Mouse (Mus musculus): ENCODE measurements around the gene Sim2. TPM values are rescaled to one million over a fixed set of nuclear protein-coding genes. Genes with fewer than 3 reads are reported as not detected.

The Sim2 gene
- polyA plus RNA-seq, 1 experiment from 2014 or later, result not detected

DNA sequence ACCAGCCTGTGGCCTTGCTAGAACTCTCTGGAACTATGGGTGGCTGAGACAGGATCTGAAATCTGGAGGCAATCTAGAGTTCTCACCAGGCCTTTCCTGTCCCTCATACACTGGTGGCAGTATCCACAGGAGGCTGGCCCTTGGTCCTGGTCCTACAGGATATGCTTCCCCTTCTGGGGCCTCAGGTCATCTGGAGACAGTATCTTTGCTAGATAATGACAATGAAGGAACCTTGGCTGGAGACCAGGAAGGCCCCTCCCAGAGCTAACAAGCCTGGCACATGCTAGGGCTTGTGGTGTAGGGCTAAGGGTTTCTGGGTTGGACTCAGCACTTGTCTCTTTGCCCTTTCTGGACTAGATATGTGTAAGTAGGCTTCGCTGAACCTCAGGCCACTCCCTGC lies 40.9 kb upstream of the Sim2 start:
- 82% methylated on average over 1 of the region's 1 CpGs for WGBS
- H3K36me3 ChIP-seq (ENCODE audit: insufficient read depth, low read length), result no peaks in the 10 kb centered on the region

DNA sequence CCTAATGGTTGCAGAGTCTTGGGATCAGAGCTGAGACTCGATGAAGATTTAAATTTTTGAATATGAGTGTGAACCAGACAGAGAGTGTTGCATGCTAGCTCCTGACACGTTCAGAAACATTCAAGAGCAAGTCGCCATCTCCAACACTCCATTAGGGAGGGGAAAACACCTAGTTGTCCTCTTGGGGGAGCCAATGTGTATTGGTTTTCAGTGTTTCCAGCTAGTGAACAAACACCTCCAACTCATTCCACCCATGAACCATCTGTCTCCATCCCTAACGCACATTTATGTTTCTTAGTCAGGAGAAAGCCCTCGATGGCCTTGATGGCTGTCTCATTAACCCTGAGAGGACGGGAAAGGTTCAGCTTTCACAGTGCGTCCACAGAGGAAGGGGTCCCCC lies 39.7 kb upstream of the Sim2 start:
- Histone ChIP-seq H3K27me3 (replicated peaks; ENCODE audit: insufficient read depth, low read length) (no peaks in the 10 kb centered on the region), H3K4me1 (ENCODE audit: insufficient read depth, low read depth, low read length) (no peaks in the 10 kb centered on the region), H3K9ac (replicated peaks; ENCODE audit: low read depth) (no peak overlapping the region), H3K36me3 (ENCODE audit: insufficient read depth, low read length) (no peaks in the 10 kb centered on the region), H3K4me3 (ENCODE audit: low read depth, low read length) (no peak overlapping the region), H3K4me2 (replicated peaks; ENCODE audit: low read depth, low read length) (no peak overlapping the region), H3K9me3 (ENCODE audit: low read length) (no peaks in the 10 kb centered on the region), H3K27ac (ENCODE audit: low read length) (no peak overlapping the region)
- DNase-seq (ENCODE audit: low spot score) (no peak), ATAC-seq (no peak)
- WGBS, result 30% methylated on average over 7 of the region's 7 CpGs
- TF ChIP-seq EP300 (IDR thresholded peaks at IDR 0.05) (no peak), CTCF (IDR thresholded peaks at IDR 0.05) (no peak; the same call in 1 of the 2 replicates)

More for the DNA sequence above, 40.9 kb upstream of the Sim2 start:
- no peaks in the 10 kb centered on the region for H3K4me1 ChIP-seq (ENCODE audit: insufficient read depth, low read depth, low read length)
- TF ChIP-seq EP300 (IDR thresholded peaks at IDR 0.05) (no peak), CTCF (IDR thresholded peaks at IDR 0.05) (no peak)
- H3K4me2 ChIP-seq (replicated peaks; ENCODE audit: low read depth, low read length), result no peak overlapping the region
- no peaks in the 10 kb centered on the region for H3K27me3 ChIP-seq (replicated peaks; ENCODE audit: insufficient read depth, low read length)
- no peaks in the 10 kb centered on the region for H3K9me3 ChIP-seq (ENCODE audit: low read length)
- no peak for DNase-seq (ENCODE audit: low spot score)
- H3K27ac ChIP-seq (ENCODE audit: low read length), result no peak overlapping the region
- ATAC-seq, result no peak; the same call in 1 of the 2 replicates
- no peak overlapping the region for H3K4me3 ChIP-seq (ENCODE audit: low read depth, low read length)
- no peak overlapping the region for H3K9ac ChIP-seq (replicated peaks; ENCODE audit: low read depth)

DNA sequence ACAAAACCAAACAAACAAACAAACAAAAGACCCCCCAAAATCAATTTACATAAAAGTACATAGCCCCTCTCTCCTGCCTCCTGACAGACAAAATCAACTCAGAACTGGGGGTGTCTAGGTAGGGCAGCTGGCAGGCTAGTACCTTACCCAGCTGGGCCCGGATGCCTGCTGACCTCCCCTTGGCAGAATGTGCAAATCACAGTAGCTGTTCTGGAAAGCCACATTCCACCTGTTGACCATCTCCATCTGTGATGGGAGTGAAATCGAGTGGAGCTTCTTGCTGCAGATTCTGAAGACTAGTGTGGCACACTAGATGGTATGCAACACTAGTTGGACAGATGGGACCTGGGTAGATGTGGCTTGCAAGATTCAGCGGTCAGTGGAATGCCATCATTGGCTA lies 34.4 kb upstream of the Sim2 start:
- H3K27me3 ChIP-seq (replicated peaks; ENCODE audit: insufficient read depth, low read length), result no peaks in the 10 kb centered on the region
- ATAC-seq (no peak), DNase-seq (ENCODE audit: low spot score) (no peak)
- no peaks in the 10 kb centered on the region for H3K36me3 ChIP-seq (ENCODE audit: insufficient read depth, low read length)
- H3K9me3 ChIP-seq (ENCODE audit: low read length), result no peaks in the 10 kb centered on the region
- H3K27ac ChIP-seq (ENCODE audit: low read length), result no peak overlapping the region
- WGBS, result 89% methylated on average over 3 of the region's 3 CpGs
- no peak overlapping the region for H3K4me3 ChIP-seq (ENCODE audit: low read depth, low read length)
- no peaks in the 10 kb centered on the region for H3K4me1 ChIP-seq (ENCODE audit: insufficient read depth, low read depth, low read length)
- H3K4me2 ChIP-seq (replicated peaks; ENCODE audit: low read depth, low read length), result no peak overlapping the region
- no peak overlapping the region for H3K9ac ChIP-seq (replicated peaks; ENCODE audit: low read depth)
- no peak for TF ChIP-seq EP300 (IDR thresholded peaks at IDR 0.05)
- TF ChIP-seq CTCF (IDR thresholded peaks at IDR 0.05), result no peak

DNA sequence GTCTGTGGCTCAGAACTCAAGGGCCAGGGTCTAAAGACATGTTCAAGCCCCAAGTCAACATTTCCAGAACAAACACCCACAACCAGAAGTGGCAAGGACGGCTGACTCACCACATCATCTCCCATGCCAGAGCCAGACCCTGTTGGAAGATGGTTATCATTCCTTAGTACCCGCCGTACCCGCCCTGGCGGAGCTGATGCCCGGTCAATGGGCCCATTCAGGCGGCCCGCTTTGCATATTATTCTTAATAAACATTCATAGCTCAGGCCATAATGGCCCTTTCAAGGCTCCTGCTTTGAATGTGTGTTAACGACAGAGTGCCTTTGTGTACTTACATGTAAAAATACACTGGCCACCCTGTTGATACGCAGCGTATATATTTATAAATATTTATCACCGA lies 29.6 kb upstream of the Sim2 start:
- Histone ChIP-seq H3K4me2 (replicated peaks; ENCODE audit: low read depth, low read length) (no peak overlapping the region), H3K4me1 (ENCODE audit: insufficient read depth, low read depth, low read length) (no peaks in the 10 kb centered on the region), H3K9ac (replicated peaks; ENCODE audit: low read depth) (no peak overlapping the region), H3K27me3 (replicated peaks; ENCODE audit: insufficient read depth, low read length) (no peaks in the 10 kb centered on the region), H3K4me3 (ENCODE audit: low read depth, low read length) (no peak overlapping the region), H3K9me3 (ENCODE audit: low read length) (no peaks in the 10 kb centered on the region), H3K27ac (ENCODE audit: low read length) (no peak overlapping the region), H3K36me3 (ENCODE audit: insufficient read depth, low read length) (no peaks in the 10 kb centered on the region)
- WGBS, result 75% methylated on average over 12 of the region's 12 CpGs
- TF ChIP-seq EP300 (IDR thresholded peaks at IDR 0.05) (no peak), CTCF (IDR thresholded peaks at IDR 0.05) (no peak)
- ATAC-seq (no peak), DNase-seq (ENCODE audit: low spot score) (no peak)

DNA sequence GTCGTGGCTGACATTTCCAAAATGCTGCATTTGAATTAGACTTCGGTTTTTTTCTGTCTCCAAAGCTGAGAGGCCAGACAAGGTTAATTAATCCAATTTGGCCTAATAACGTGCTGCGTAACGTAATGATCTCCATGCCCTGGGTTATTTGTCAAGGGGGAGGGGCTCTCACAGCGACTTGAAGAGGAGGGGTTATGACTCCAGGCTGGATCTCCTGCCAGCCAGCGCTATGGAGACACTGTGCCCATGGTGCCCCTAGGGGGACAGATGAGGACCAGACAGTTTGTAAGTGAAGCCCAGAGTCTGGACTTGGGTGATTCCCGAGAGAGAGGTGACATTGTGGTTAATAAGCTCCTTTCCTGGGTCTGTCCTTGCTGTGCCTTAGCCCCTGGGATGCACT lies 29.2 kb upstream of the Sim2 start:
- no peak overlapping the region for H3K4me2 ChIP-seq (replicated peaks; ENCODE audit: low read depth, low read length)
- 61% methylated on average over 8 of the region's 8 CpGs for WGBS
- no peak for TF ChIP-seq CTCF (IDR thresholded peaks at IDR 0.05)
- TF ChIP-seq EP300 (IDR thresholded peaks at IDR 0.05), result no peak
- DNase-seq (ENCODE audit: low spot score) (no peak), ATAC-seq (no peak)
- H3K27me3 ChIP-seq (replicated peaks; ENCODE audit: insufficient read depth, low read length), result no peaks in the 10 kb centered on the region
- H3K9ac ChIP-seq (replicated peaks; ENCODE audit: low read depth), result no peak overlapping the region
- H3K4me1 ChIP-seq (ENCODE audit: insufficient read depth, low read depth, low read length), result no peaks in the 10 kb centered on the region
- no peak overlapping the region for H3K27ac ChIP-seq (ENCODE audit: low read length)
- no peaks in the 10 kb centered on the region for H3K36me3 ChIP-seq (ENCODE audit: insufficient read depth, low read length)
- H3K4me3 ChIP-seq (ENCODE audit: low read depth, low read length), result no peak overlapping the region
- no peaks in the 10 kb centered on the region for H3K9me3 ChIP-seq (ENCODE audit: low read length)

DNA sequence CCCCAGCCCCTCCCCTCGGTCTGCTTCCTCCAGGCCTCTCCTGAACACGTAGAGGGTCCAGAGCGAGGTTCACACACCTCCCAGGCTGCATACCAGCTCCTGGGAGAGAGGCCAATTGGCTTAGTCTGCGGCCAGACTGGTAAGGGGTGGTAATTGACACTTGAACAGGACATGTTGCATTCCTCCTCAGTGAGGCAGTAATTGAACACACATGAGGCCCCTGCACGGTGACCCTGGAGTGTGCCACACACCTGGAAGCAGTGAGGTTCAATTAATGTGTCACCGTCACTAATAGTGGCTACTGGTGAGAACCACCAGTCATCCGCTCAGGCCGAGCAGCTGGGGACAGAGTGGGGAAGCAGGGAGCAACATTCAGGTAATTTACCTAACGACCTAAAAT lies 24.9 kb upstream of the Sim2 start:
- Histone ChIP-seq H3K27me3 (replicated peaks; ENCODE audit: insufficient read depth, low read length) (no peaks in the 10 kb centered on the region), H3K4me3 (ENCODE audit: low read depth, low read length) (no peak overlapping the region), H3K27ac (ENCODE audit: low read length) (no peak overlapping the region), H3K36me3 (ENCODE audit: insufficient read depth, low read length) (no peaks in the 10 kb centered on the region), H3K9me3 (ENCODE audit: low read length) (no peaks in the 10 kb centered on the region), H3K9ac (replicated peaks; ENCODE audit: low read depth) (no peak overlapping the region), H3K4me2 (replicated peaks; ENCODE audit: low read depth, low read length) (no peak overlapping the region), H3K4me1 (ENCODE audit: insufficient read depth, low read depth, low read length) (no peaks in the 10 kb centered on the region)
- TF ChIP-seq CTCF (IDR thresholded peaks at IDR 0.05), result no peak
- no peak for TF ChIP-seq EP300 (IDR thresholded peaks at IDR 0.05)
- 52% methylated on average over 9 of the region's 9 CpGs for WGBS
- ATAC-seq (no peak), DNase-seq (ENCODE audit: low spot score) (no peak)

DNA sequence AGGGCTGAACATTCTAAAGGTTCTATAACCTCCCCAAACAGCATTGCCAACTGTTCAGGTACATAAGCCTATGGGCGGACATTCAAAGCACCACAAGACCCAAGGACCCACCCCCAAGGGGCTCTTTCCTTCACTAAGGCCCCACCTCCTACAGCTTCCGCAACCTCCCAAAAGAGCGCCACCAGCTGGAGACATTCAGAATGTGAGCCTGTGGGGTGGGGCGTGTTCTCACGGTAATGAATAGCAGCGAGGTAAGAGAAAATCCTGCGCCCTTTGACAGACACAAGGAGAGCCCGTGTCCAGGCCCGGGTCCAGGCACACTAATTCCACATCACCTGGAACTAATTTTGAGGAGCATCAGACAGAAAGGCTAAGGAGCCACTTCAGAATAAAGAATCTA lies 20.5 kb upstream of the Sim2 start:
- Histone ChIP-seq H3K9me3 (ENCODE audit: low read length) (no peaks in the 10 kb centered on the region), H3K4me1 (ENCODE audit: insufficient read depth, low read depth, low read length) (no peaks in the 10 kb centered on the region), H3K36me3 (ENCODE audit: insufficient read depth, low read length) (no peaks in the 10 kb centered on the region), H3K27me3 (replicated peaks; ENCODE audit: insufficient read depth, low read length) (no peaks in the 10 kb centered on the region), H3K4me2 (replicated peaks; ENCODE audit: low read depth, low read length) (no peak overlapping the region), H3K27ac (ENCODE audit: low read length) (no peak overlapping the region), H3K4me3 (ENCODE audit: low read depth, low read length) (no peak overlapping the region), H3K9ac (replicated peaks; ENCODE audit: low read depth) (no peak overlapping the region)
- TF ChIP-seq EP300 (IDR thresholded peaks at IDR 0.05) (no peak), CTCF (IDR thresholded peaks at IDR 0.05) (no peak)
- 74% methylated on average over 9 of the region's 9 CpGs for WGBS
- ATAC-seq (no peak), DNase-seq (ENCODE audit: low spot score) (no peak)
